Mouse (Mus musculus): Measurements from ENCODE around the gene Ddah2. TPM values are rescaled to one million over a fixed set of nuclear protein-coding genes. Genes with fewer than 3 reads are reported as not detected.

The Ddah2 gene
- polyA plus RNA-seq, 1 experiment from 2014 or later, result 543 TPM

DNA sequence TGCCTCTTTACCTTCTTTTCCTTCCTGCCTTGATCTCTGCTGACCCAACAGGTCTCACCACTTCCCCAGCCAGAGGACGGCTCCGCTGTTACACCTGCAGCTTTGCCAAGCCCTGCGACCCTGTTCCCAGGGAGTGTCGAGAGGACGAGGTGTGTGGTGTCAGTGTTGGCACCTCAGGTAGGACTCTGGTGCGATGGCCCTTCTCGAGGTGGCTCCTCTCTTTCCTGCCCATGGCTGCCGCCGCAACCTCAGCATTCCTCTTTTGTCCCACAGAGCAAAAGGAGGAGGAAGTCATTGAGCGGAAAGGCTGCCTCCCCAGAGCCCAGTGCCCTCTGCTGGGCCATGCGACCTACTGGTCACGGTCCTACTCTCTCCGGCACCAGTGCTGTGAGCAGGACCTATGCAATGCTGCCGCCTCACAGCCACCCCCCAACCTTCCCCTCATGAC, 19.0 kb downstream of the Ddah2 start, which contains the start of gene Ly6g6d:
Gene Ly6g6d, minus strand, starts transcription at position 280 of the 448 bp plus-strand sequence.
- ATAC-seq (replicated peaks; ENCODE audit: insufficient number of reproducible peaks, low FRiP score, low TSS enrichment, low read depth) (peak; percentile 58; the same call in 1 of the 2 replicates), DNase-seq (ENCODE audit: low spot score) (no peak)
- WGBS, result 8% methylated on average over 14 of the region's 14 CpGs
- Histone ChIP-seq H3K4me3 (ENCODE audit: low read depth, low read length) (no peak within 1 kb of the TSS), H3K36me3 (replicated peaks; ENCODE audit: control insufficient read depth, insufficient read depth, low read depth, low read length) (no peaks in the 10 kb centered on the region), H3K4me1 (ENCODE audit: control insufficient read depth, insufficient read depth, low read length) (peaks cover 9% of the 10 kb centered on the region), H3K27ac (replicated peaks; ENCODE audit: low read depth, low read length) (no peak within 1 kb of the TSS), H3K9me3 (replicated peaks; ENCODE audit: control insufficient read depth, low read length) (no peaks in the 10 kb centered on the region), H3K27me3 (ENCODE audit: control insufficient read depth, insufficient read depth, low read length) (no peaks in the 10 kb centered on the region), H3K4me2 (ENCODE audit: low read depth, low read length) (peak within 1 kb of the TSS; percentile 7; the same call in 1 of the 2 replicates), H3K9ac (replicated peaks; ENCODE audit: low read length) (peak within 1 kb of the TSS; percentile 26)

DNA sequence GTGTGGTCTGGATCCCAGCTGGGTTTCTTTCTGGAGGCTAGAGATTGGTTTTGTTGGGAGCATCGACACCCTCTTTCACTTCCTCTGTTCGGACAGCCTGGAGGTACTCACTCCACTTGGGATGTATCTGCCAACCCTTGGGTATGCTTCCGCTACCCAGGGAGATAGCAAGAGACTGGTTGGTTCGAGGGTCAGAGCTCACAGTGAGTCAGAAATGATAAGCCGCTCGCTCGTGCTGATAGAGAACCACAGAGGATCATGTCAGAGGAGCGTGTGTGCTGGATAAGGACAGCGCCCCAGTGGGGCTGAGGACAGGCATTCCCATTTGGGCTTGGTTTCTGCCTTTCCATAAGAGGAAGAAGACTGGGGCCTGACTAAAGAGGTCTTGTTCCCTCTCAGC, 20.9 kb downstream of the Ddah2 start:
- DNase-seq (ENCODE audit: low spot score) (no peak), ATAC-seq (replicated peaks; ENCODE audit: insufficient number of reproducible peaks, low FRiP score, low TSS enrichment, low read depth) (no peak)

DNA sequence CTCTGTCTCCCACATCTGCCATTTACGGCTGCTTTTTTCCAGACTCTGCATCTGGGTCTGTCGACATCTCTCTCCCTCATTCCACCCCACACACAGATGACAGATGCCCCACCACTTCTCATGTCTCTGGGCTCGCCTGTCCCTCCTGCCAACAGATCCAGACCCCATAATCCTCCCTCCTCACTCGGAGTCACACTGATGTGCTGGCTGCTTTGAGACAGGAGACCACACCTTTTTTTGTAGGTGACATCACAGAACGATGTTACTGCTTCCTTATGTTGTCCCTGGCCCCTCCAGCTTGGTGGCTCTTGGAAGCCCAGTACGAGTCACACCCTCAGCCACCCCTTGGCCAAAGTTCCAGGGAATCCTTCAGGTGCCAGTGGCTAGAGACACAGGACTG, 21.4 kb downstream of the Ddah2 start:
- 67% methylated on average over 6 of the region's 6 CpGs for WGBS
- DNase-seq (ENCODE audit: low spot score), result no peak
- ATAC-seq (replicated peaks; ENCODE audit: insufficient number of reproducible peaks, low FRiP score, low TSS enrichment, low read depth), result no peak
- H3K27me3 ChIP-seq (ENCODE audit: control insufficient read depth, insufficient read depth, low read length), result no peaks in the 10 kb centered on the region
- H3K27ac ChIP-seq (replicated peaks; ENCODE audit: low read depth, low read length), result no peak overlapping the region
- H3K9ac ChIP-seq (replicated peaks; ENCODE audit: low read length), result no peak overlapping the region
- no peak overlapping the region for H3K4me2 ChIP-seq (ENCODE audit: low read depth, low read length)
- no peak overlapping the region for H3K4me3 ChIP-seq (ENCODE audit: low read depth, low read length)
- H3K36me3 ChIP-seq (replicated peaks; ENCODE audit: control insufficient read depth, insufficient read depth, low read depth, low read length), result no peaks in the 10 kb centered on the region
- H3K4me1 ChIP-seq (ENCODE audit: control insufficient read depth, insufficient read depth, low read length), result peaks cover 9% of the 10 kb centered on the region
- H3K9me3 ChIP-seq (replicated peaks; ENCODE audit: control insufficient read depth, low read length), result no peaks in the 10 kb centered on the region

More for the DNA sequence above, 20.9 kb downstream of the Ddah2 start:
- Histone ChIP-seq H3K9ac (replicated peaks; ENCODE audit: low read length) (no peak overlapping the region), H3K27me3 (ENCODE audit: control insufficient read depth, insufficient read depth, low read length) (no peaks in the 10 kb centered on the region), H3K4me3 (ENCODE audit: low read depth, low read length) (no peak overlapping the region), H3K4me1 (ENCODE audit: control insufficient read depth, insufficient read depth, low read length) (peaks cover 9% of the 10 kb centered on the region), H3K9me3 (replicated peaks; ENCODE audit: control insufficient read depth, low read length) (no peaks in the 10 kb centered on the region), H3K4me2 (ENCODE audit: low read depth, low read length) (no peak overlapping the region), H3K36me3 (replicated peaks; ENCODE audit: control insufficient read depth, insufficient read depth, low read depth, low read length) (no peaks in the 10 kb centered on the region), H3K27ac (replicated peaks; ENCODE audit: low read depth, low read length) (no peak overlapping the region)
- 64% methylated on average over 9 of the region's 9 CpGs for WGBS

GRCm38 (mm10) chr17:35080710-35081109, 21.9 kb downstream of the Ddah2 start:
- H3K36me3 ChIP-seq (replicated peaks; ENCODE audit: control insufficient read depth, insufficient read depth, low read depth, low read length), result no peaks in the 10 kb centered on the region
- ATAC-seq (replicated peaks; ENCODE audit: insufficient number of reproducible peaks, low FRiP score, low TSS enrichment, low read depth), result no peak
- 66% methylated on average over 4 of the region's 4 CpGs for WGBS

GRCm38 (mm10) chr17:35082841-35083576, 24.2 kb downstream of the Ddah2 start:
- Histone ChIP-seq H3K9me3 (replicated peaks; ENCODE audit: control insufficient read depth, low read length) (no peaks in the 10 kb centered on the region), H3K9ac (replicated peaks; ENCODE audit: low read length) (no peak overlapping the region), H3K36me3 (replicated peaks; ENCODE audit: control insufficient read depth, insufficient read depth, low read depth, low read length) (no peaks in the 10 kb centered on the region), H3K27me3 (ENCODE audit: control insufficient read depth, insufficient read depth, low read length) (no peaks in the 10 kb centered on the region), H3K27ac (replicated peaks; ENCODE audit: low read depth, low read length) (no peak overlapping the region), H3K4me2 (ENCODE audit: low read depth, low read length) (no peak overlapping the region), H3K4me3 (ENCODE audit: low read depth, low read length) (no peak overlapping the region), H3K4me1 (ENCODE audit: control insufficient read depth, insufficient read depth, low read length) (peaks cover 1% of the 10 kb centered on the region; the same call in 1 of the 2 replicates)
- 84% methylated on average over 16 of the region's 16 CpGs for WGBS
- ATAC-seq (replicated peaks; ENCODE audit: insufficient number of reproducible peaks, low FRiP score, low TSS enrichment, low read depth) (no peak), DNase-seq (ENCODE audit: low spot score) (no peak)

More at GRCm38 (mm10) chr17:35080710-35081109, 21.9 kb downstream of the Ddah2 start:
- H3K4me1 ChIP-seq (ENCODE audit: control insufficient read depth, insufficient read depth, low read length), result peaks cover 9% of the 10 kb centered on the region
- DNase-seq (ENCODE audit: low spot score), result no peak
- no peak overlapping the region for H3K9ac ChIP-seq (replicated peaks; ENCODE audit: low read length)
- H3K4me2 ChIP-seq (ENCODE audit: low read depth, low read length), result no peak overlapping the region
- H3K27ac ChIP-seq (replicated peaks; ENCODE audit: low read depth, low read length), result no peak overlapping the region
- no peak overlapping the region for H3K4me3 ChIP-seq (ENCODE audit: low read depth, low read length)
- no peaks in the 10 kb centered on the region for H3K27me3 ChIP-seq (ENCODE audit: control insufficient read depth, insufficient read depth, low read length)
- H3K9me3 ChIP-seq (replicated peaks; ENCODE audit: control insufficient read depth, low read length), result no peaks in the 10 kb centered on the region

DNA sequence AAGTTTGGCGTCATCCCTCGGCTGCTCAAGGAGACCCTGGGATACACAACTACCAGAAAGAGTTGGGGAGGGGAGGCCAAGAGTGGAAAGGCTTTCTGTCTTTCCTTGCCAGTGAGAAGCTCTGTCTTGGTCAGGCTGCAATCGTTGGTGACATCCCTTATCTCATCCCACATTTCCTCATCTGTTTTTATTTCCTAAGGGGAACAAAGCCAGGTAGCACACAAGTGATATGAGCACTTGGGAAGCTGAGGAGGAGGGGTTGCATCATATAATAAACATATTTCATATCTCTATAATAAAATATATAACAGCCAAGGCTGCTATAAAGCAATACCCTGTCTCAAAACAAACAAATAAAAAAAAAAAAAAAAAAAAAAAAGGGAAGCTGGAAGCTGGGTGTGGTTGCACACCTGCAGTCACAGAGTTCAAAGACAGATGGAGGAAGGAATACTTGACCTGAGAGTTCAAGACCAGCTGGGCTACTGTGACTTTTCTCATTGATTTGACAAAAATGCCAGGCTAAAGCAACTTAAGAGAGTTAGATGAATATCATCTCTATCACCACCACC, 25.2 kb downstream of the Ddah2 start:
- WGBS, result 72% methylated on average over 3 of the region's 3 CpGs
- Histone ChIP-seq H3K36me3 (replicated peaks; ENCODE audit: control insufficient read depth, insufficient read depth, low read depth, low read length) (no peaks in the 10 kb centered on the region), H3K9me3 (replicated peaks; ENCODE audit: control insufficient read depth, low read length) (no peaks in the 10 kb centered on the region), H3K4me3 (ENCODE audit: low read depth, low read length) (no peak overlapping the region), H3K9ac (replicated peaks; ENCODE audit: low read length) (no peak overlapping the region), H3K4me2 (ENCODE audit: low read depth, low read length) (no peak overlapping the region), H3K27me3 (ENCODE audit: control insufficient read depth, insufficient read depth, low read length) (no peaks in the 10 kb centered on the region), H3K4me1 (ENCODE audit: control insufficient read depth, insufficient read depth, low read length) (no peaks in the 10 kb centered on the region), H3K27ac (replicated peaks; ENCODE audit: low read depth, low read length) (no peak overlapping the region)
- no peak for DNase-seq (ENCODE audit: low spot score)
- no peak for ATAC-seq (replicated peaks; ENCODE audit: insufficient number of reproducible peaks, low FRiP score, low TSS enrichment, low read depth)

GRCm38 (mm10) chr17:35085208-35085865, 26.5 kb downstream of the Ddah2 start, which contains the start of gene Ly6g6f:
TSS of gene Ly6g6f (minus strand) at chr17:35085610.
- H3K27me3 ChIP-seq (ENCODE audit: control insufficient read depth, insufficient read depth, low read length), result no peaks in the 10 kb centered on the region
- H3K36me3 ChIP-seq (replicated peaks; ENCODE audit: control insufficient read depth, insufficient read depth, low read depth, low read length), result no peaks in the 10 kb centered on the region
- H3K9ac ChIP-seq (replicated peaks; ENCODE audit: low read length), result no peak within 1 kb of the TSS
- DNase-seq (ENCODE audit: low spot score) (no peak), ATAC-seq (replicated peaks; ENCODE audit: insufficient number of reproducible peaks, low FRiP score, low TSS enrichment, low read depth) (no peak)
- no peaks in the 10 kb centered on the region for H3K9me3 ChIP-seq (replicated peaks; ENCODE audit: control insufficient read depth, low read length)
- peaks cover 3% of the 10 kb centered on the region for H3K4me1 ChIP-seq (ENCODE audit: control insufficient read depth, insufficient read depth, low read length)
- H3K27ac ChIP-seq (replicated peaks; ENCODE audit: low read depth, low read length), result no peak within 1 kb of the TSS
- H3K4me3 ChIP-seq (ENCODE audit: low read depth, low read length), result no peak within 1 kb of the TSS
- 78% methylated on average over 7 of the region's 7 CpGs for WGBS
- no peak within 1 kb of the TSS for H3K4me2 ChIP-seq (ENCODE audit: low read depth, low read length)
